Mouse (Mus musculus): ENCODE data around the gene Gmps. TPM values are rescaled to one million over a fixed set of nuclear protein-coding genes. Genes with fewer than 3 reads are reported as not detected.
A peak's percentile ranks its signal among the peaks of the same experiment; 100 is the strongest.

Gmps gene
- polyA plus RNA-seq, 1 experiment from 2014 or later: 50.0 TPM

DNA sequence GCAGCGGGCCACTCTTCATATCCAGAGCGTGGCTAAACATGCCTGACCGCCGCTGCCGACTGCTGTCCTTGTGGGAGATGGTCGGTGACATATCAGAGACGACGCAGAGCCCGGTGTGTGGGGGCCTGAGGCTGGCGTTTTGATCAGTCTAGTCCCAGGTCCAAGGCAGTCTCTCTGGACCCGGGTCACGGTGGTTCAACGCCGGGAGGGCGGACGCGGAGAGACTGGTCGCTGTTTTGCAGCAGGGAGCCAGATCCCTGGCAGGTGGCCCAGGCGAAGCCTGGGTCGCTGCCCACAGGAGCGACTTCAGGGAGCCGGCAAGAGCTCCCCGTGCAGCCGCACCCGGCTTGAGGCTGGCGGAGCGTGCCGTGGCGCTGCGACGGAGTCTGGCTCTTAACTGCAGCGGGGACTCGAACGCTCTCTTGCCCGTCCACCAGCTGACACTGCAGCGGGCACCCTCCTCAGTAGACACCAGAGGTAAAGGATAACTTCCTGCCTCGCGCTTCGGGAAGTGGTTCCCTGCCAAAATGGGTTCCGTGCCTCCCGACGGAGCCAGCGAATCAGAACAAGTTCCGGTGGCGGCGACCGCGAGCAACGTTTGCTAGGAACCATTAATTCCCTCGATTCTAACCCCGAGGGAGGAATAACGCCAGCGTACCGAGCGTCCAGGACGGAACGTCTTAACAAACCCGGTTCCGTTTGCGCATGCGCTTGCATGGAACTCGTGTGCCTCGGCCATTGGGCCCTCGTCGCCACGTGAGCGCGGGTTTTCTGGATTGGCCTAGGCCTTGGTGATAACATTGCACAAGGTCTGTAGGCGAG is 11.6 kb upstream of the Gmps start, which contains the start of gene Slc33a1:
Slc33a1 (minus strand) TSS at position 669 of the 822 bp plus-strand sequence.
- ATAC-seq (ENCODE audit: insufficient read depth): peak; percentile 96
- peak within 1 kb of the TSS; percentile 88 for H3K4me3 ChIP-seq (ENCODE audit: low read depth, low read length)
- H3K27ac ChIP-seq (ENCODE audit: low read depth): peak within 1 kb of the TSS; percentile 86
- H3K9ac ChIP-seq: peak within 1 kb of the TSS; percentile 83
- peaks cover 4% of the 10 kb centered on the region; the same call in 1 of the 2 replicates for H3K36me3 ChIP-seq (ENCODE audit: insufficient read depth)
- peak; percentile 100 for DNase-seq
- H3K9me3 ChIP-seq (ENCODE audit: low read depth, low read length): no peaks in the 10 kb centered on the region
- peak within 1 kb of the TSS; percentile 81 for H3K4me2 ChIP-seq
- peak; percentile 16; the same call in 1 of the 2 replicates for TF ChIP-seq CTCF (IDR thresholded peaks at IDR 0.05; ENCODE audit: low read depth)
- H3K27me3 ChIP-seq (ENCODE audit: insufficient read depth, low read length): no peaks in the 10 kb centered on the region
- H3K4me1 ChIP-seq (ENCODE audit: insufficient read depth): peaks cover 11% of the 10 kb centered on the region; the same call in 1 of the 2 replicates
- WGBS: under 1% methylated on average over 69 of the region's 69 CpGs

DNA sequence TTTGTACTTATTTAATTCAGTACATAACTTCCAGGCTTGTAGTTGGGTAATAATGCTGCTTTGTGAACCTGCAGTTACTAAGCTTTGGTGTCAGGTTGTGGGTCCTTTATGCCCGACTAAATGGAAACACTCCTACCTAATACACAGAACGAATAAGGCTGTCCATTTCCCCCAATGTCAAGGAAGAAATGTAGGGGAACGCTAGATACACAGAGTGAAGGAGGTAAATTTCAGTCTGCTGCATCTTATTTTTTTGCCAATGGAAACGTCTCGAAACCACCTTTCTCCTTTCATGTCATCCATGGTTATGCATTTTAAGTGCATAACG is 11.0 kb upstream of the Gmps start:
- Histone ChIP-seq H3K9me3 (ENCODE audit: low read depth, low read length) (no peaks in the 10 kb centered on the region), H3K4me2 (peak overlapping the region; percentile 81), H3K27ac (ENCODE audit: low read depth) (0 out of 2 replicates have a peak overlapping the region, but pooled peaks have one; percentile 50), H3K4me1 (ENCODE audit: insufficient read depth) (peaks cover 11% of the 10 kb centered on the region; the same call in 1 of the 2 replicates), H3K27me3 (ENCODE audit: insufficient read depth, low read length) (no peaks in the 10 kb centered on the region), H3K9ac (no peak overlapping the region), H3K4me3 (ENCODE audit: low read depth, low read length) (peak overlapping the region; percentile 88), H3K36me3 (ENCODE audit: insufficient read depth) (no peaks in the 10 kb centered on the region)
- 77% methylated on average over 6 of the region's 6 CpGs for WGBS
- no peak for TF ChIP-seq CTCF (IDR thresholded peaks at IDR 0.05; ENCODE audit: low read depth)
- DNase-seq: no peak
- ATAC-seq (ENCODE audit: insufficient read depth): no peak

DNA sequence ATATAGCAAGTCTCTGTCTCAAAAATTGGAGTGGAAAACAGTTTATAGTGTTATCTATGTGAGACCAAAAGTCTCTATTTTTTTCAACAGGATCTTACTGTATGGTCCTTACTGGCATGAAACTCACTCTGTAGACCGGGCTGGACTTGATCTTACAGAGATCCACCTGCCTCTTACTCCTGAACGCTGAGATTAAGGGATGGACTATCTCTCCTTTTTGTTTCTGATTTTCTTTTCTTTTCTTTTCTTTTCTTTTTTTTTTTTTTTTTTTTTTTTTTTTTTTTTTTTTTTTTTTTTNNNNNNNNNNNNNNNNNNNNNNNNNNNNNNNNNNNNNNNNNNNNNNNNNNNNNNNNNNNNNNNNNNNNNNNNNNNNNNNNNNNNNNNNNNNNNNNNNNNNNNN is 10.0 kb upstream of the Gmps start:
- Histone ChIP-seq H3K4me3 (ENCODE audit: low read depth, low read length) (no peak overlapping the region), H3K9me3 (ENCODE audit: low read depth, low read length) (no peaks in the 10 kb centered on the region), H3K27ac (ENCODE audit: low read depth) (no peak overlapping the region), H3K27me3 (ENCODE audit: insufficient read depth, low read length) (no peaks in the 10 kb centered on the region), H3K4me1 (ENCODE audit: insufficient read depth) (peaks cover 11% of the 10 kb centered on the region; the same call in 1 of the 2 replicates), H3K36me3 (ENCODE audit: insufficient read depth) (no peaks in the 10 kb centered on the region), H3K4me2 (no peak overlapping the region), H3K9ac (no peak overlapping the region)
- 74% methylated on average over 2 of the region's 2 CpGs for WGBS
- TF ChIP-seq CTCF (IDR thresholded peaks at IDR 0.05; ENCODE audit: low read depth): no peak
- DNase-seq (no peak), ATAC-seq (ENCODE audit: insufficient read depth) (no peak)

DNA sequence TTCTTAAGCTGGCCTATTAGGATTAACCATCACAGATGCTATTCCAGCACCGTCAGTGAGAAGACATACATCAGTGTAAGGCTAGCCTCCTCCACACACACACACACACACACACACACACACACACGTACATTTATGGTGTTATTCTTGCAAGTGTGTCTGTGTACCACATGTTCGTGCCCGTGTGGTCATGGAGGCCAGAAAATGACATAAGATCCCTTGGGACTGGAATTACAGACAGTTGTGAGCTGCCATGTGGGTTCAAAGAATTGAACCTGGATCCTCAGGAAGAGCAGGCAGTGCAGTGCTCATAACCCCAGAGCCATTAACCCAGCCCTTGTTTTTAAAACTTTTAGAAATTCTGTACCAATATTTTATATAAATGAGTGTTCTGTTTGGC is 2.0 kb downstream of the Gmps start:
- H3K4me3 ChIP-seq (ENCODE audit: low read depth, low read length): no peak overlapping the region
- H3K27ac ChIP-seq (ENCODE audit: low read depth): no peak overlapping the region
- peak overlapping the region; percentile 78 for H3K4me2 ChIP-seq
- DNase-seq (no peak), ATAC-seq (ENCODE audit: insufficient read depth) (no peak)
- peaks cover 28% of the 10 kb centered on the region for H3K36me3 ChIP-seq (ENCODE audit: insufficient read depth)
- no peak overlapping the region for H3K9ac ChIP-seq
- H3K27me3 ChIP-seq (ENCODE audit: insufficient read depth, low read length): no peaks in the 10 kb centered on the region
- H3K4me1 ChIP-seq (ENCODE audit: insufficient read depth): peaks cover 3% of the 10 kb centered on the region; the same call in 1 of the 2 replicates
- no peaks in the 10 kb centered on the region for H3K9me3 ChIP-seq (ENCODE audit: low read depth, low read length)
- 72% methylated on average over 4 of the region's 4 CpGs for WGBS
- no peak for TF ChIP-seq CTCF (IDR thresholded peaks at IDR 0.05; ENCODE audit: low read depth)

DNA sequence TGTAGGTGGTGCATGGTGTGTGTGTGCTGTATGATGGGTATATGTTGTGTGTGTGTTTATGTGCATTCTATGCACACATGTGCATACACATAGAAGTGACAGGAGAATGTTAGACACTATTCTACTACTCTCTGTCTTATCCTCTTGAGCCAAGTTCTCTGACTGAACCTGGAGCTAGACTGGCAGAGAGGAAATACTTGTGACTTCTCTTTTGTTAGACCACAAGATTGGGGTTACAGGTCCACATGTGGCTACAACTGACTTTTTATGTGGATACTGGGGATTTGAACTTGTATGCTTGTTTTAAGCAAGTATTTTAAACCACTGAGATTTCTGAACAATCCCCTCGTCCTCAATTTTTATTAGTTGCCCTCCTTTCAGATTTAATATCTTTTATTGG is 10.8 kb downstream of the Gmps start:
- Histone ChIP-seq H3K4me1 (ENCODE audit: insufficient read depth) (no peaks in the 10 kb centered on the region), H3K36me3 (ENCODE audit: insufficient read depth) (peaks cover 79% of the 10 kb centered on the region), H3K27ac (ENCODE audit: low read depth) (no peak overlapping the region), H3K9me3 (ENCODE audit: low read depth, low read length) (no peaks in the 10 kb centered on the region), H3K4me3 (ENCODE audit: low read depth, low read length) (no peak overlapping the region), H3K27me3 (ENCODE audit: insufficient read depth, low read length) (no peaks in the 10 kb centered on the region), H3K9ac (no peak overlapping the region), H3K4me2 (no peak overlapping the region)
- no peak for ATAC-seq (ENCODE audit: insufficient read depth)
- DNase-seq: no peak
- WGBS: 84% methylated on average over 1 of the region's 1 CpGs
- no peak for TF ChIP-seq CTCF (IDR thresholded peaks at IDR 0.05; ENCODE audit: low read depth)

DNA sequence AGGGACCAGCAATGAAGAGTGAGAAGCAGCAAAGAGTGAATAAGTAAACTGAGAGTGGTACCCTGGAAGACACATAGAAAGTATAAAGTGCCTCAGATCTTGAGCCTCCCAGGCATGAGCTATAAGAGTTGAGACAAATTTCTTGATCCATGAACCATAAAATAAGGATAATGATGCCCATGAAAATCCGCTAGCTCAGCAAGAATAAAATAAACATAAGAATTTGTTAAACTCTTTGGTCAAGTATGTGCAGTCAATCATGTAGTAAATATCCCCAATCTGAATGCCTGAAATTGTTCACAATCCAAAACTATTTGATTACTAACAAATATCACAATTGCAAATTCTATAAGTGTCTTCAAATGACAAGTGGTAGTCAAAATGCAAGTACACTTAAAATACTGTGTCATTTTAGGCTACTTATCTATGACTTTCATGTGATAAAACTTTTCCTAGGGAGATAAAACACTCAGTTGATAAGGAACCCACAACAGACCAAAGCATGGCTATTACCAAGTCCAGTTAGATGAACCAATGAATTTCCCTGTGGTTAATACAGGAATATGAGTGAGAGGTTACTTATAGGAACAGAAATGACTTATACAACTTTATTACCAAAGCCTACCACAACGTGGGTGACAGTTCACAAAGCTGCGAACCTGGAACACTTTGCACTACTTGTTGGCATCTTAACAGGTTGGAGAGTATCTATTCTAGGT is 13.0 kb downstream of the Gmps start:
- H3K9me3 ChIP-seq (ENCODE audit: low read depth, low read length): no peaks in the 10 kb centered on the region
- no peak for TF ChIP-seq CTCF (IDR thresholded peaks at IDR 0.05; ENCODE audit: low read depth)
- whole genome bisulfite sequencing: 87% methylated on average over 3 of the region's 3 CpGs
- DNase-seq (no peak), ATAC-seq (ENCODE audit: insufficient read depth) (no peak)
- peaks cover 83% of the 10 kb centered on the region for H3K36me3 ChIP-seq (ENCODE audit: insufficient read depth)
- H3K4me2 ChIP-seq: no peak overlapping the region
- no peaks in the 10 kb centered on the region for H3K4me1 ChIP-seq (ENCODE audit: insufficient read depth)
- H3K27me3 ChIP-seq (ENCODE audit: insufficient read depth, low read length): no peaks in the 10 kb centered on the region
- H3K27ac ChIP-seq (ENCODE audit: low read depth): no peak overlapping the region
- no peak overlapping the region for H3K4me3 ChIP-seq (ENCODE audit: low read depth, low read length)
- no peak overlapping the region for H3K9ac ChIP-seq

DNA sequence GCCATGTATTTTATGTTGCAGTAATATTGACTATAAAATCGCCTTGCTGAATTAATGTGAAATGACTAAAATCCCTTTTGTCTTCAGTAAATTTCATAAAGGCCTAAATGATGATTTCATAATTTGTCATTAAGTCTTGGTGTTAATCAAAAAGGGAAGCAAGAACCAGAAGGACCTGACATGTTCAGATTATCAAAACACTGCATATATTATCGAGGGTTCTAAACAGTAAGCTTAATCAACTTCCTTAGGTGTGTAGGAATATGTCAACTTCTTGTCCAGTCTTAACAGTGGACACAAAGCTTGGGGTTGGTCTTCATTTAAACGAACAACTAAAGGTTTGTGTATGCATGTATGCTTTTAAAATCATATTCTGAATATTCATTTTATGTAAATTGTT is 45.5 kb downstream of the Gmps start:
- Histone ChIP-seq H3K9ac (no peak overlapping the region), H3K4me3 (ENCODE audit: low read depth, low read length) (no peak overlapping the region), H3K36me3 (ENCODE audit: insufficient read depth) (peaks cover 15% of the 10 kb centered on the region), H3K4me2 (no peak overlapping the region), H3K9me3 (ENCODE audit: low read depth, low read length) (no peaks in the 10 kb centered on the region), H3K4me1 (ENCODE audit: insufficient read depth) (no peaks in the 10 kb centered on the region), H3K27me3 (ENCODE audit: insufficient read depth, low read length) (no peaks in the 10 kb centered on the region), H3K27ac (ENCODE audit: low read depth) (no peak overlapping the region)
- DNase-seq: no peak
- TF ChIP-seq CTCF (IDR thresholded peaks at IDR 0.05; ENCODE audit: low read depth): no peak
- ATAC-seq (ENCODE audit: insufficient read depth): no peak
- WGBS: 90% methylated on average over 3 of the region's 3 CpGs

Measured in lung, embryonic 14.5 days (tissue).